Mouse (Mus musculus) liver, embryonic 14.5 days (tissue): ENCODE measurements around the gene Btbd11. TPM values are rescaled to one million over a fixed set of nuclear protein-coding genes. Genes with fewer than 3 reads are reported as not detected.
A peak's percentile ranks its signal among the peaks of the same experiment; 100 is the strongest.

Experiments used
- ATAC-seq: fragments of 200-750 bp; cut with Nextera tagmentation; 2 replicates; pipeline ENCODE4 v1.8.0; 2017; ENCODE audit warnings: moderate number of reproducible peaks, mild to moderate bottlenecking, moderate library complexity; ENCODE audit not compliant: insufficient read depth
- DNase-seq, 3 experiments: peaks; one replicate each; pipeline ENCODE4 v3.0.0-alpha.2; 2012 to 2013; ENCODE audit warnings: low read depth in 3 of 3, low spot score in 3 of 3
- H3K27ac ChIP-seq: fragments of 300-500 bp; sonication (generic); 2 replicates; pipeline ENCODE4 v1.5.1; 2014; ENCODE audit warnings: moderate library complexity, mild to moderate bottlenecking, control low read depth, inconsistent platforms
- H3K27me3 ChIP-seq: fragments of 300-500 bp; sonication (generic); 2 replicates; pipeline ENCODE4 v1.6.1; 2014; ENCODE audit warnings: mild to moderate bottlenecking, low read length, moderate library complexity; ENCODE audit not compliant: control insufficient read depth, insufficient read depth
- H3K36me3 ChIP-seq: fragments of 300-500 bp; sonication (generic); replicated peaks from 2 replicates; pipeline ENCODE4 v1.6.1; 2014; ENCODE audit warnings: low read depth; ENCODE audit not compliant: control insufficient read depth, insufficient read depth
- H3K4me1 ChIP-seq, 2 experiments: fragments of 200-500 bp in 1 of 2; fragments of 300-500 bp in 1 of 2; sonication (generic) in 1 of 2; replicated peaks; 2 replicates each; pipeline ENCODE4 v1.6.1; 2012 to 2014; ENCODE audit warnings: antibody characterized with exemption in 1 of 2, inconsistent platforms in 1 of 2, low read length in 1 of 2; ENCODE audit not compliant: control insufficient read depth in 2 of 2, insufficient read depth in 2 of 2
- H3K4me2 ChIP-seq: fragments of 300-500 bp; sonication (generic); 2 replicates; pipeline ENCODE4 v1.6.1; 2014; ENCODE audit warnings: low read depth, mild to moderate bottlenecking, control low read depth, moderate library complexity
- H3K4me3 ChIP-seq, 2 experiments: fragments of 200-500 bp in 1 of 2; fragments of 300-500 bp in 1 of 2; sonication (generic) in 1 of 2; 2 replicates each; pipeline ENCODE4 v1.5.1; 2012 to 2014; ENCODE audit warnings: low read depth in 2 of 2, low read length in 2 of 2, mild to moderate bottlenecking in 2 of 2, control low read depth in 1 of 2, inconsistent platforms in 1 of 2, moderate library complexity in 1 of 2; ENCODE audit not compliant: insufficient read depth in 1 of 2
- H3K9ac ChIP-seq: fragments of 300-500 bp; sonication (generic); replicated peaks from 2 replicates; pipeline ENCODE4 v1.6.1; 2014; ENCODE audit warnings: mild to moderate bottlenecking, control low read depth, moderate library complexity
- H3K9me3 ChIP-seq: fragments of 300-500 bp; sonication (generic); 2 replicates; pipeline ENCODE4 v1.6.1; 2016; ENCODE audit warnings: low read length, mixed read lengths; ENCODE audit not compliant: control insufficient read depth
- CTCF ChIP-seq: IDR thresholded peaks from 2 replicates; pipeline ENCODE4 v1.5.1; 2016; ENCODE audit warnings: antibody characterized with exemption, low read depth, control low read depth
- EP300 ChIP-seq: IDR thresholded peaks from 2 replicates; pipeline ENCODE4 v1.6.1; 2016; ENCODE audit warnings: antibody characterized with exemption, low read depth
- WGBS: fragments of 180-500 bp; shearing (Covaris S2); extraction: QIAGEN DNeasy Blood & Tissue Kit; methylation state at CpG from one replicate; pipeline ENCODE4 v1.1.7; 2014; ENCODE audit not compliant: insufficient replicate concordance; 5-methylcytosine and 5-hydroxymethylcytosine counted together
- polyA plus RNA-seq, 2 experiments: library from polyadenylated mRNA; depleted of rRNA in 1 of 2; stranded (reverse) in 1 of 2; unstranded in 1 of 2; fragments of >200 nt; fragmentation: Nextera tagmentation in 1 of 2; extraction: Ambion mirVana in 1 of 2; gene quantifications; 2 replicates each; pipeline versions ENCODE4 v1.2.1 to v1.2.3; 2012 to 2014

Btbd11 gene
- polyA plus RNA-seq, 2 experiments: 0.22 to 0.32 TPM

DNA sequence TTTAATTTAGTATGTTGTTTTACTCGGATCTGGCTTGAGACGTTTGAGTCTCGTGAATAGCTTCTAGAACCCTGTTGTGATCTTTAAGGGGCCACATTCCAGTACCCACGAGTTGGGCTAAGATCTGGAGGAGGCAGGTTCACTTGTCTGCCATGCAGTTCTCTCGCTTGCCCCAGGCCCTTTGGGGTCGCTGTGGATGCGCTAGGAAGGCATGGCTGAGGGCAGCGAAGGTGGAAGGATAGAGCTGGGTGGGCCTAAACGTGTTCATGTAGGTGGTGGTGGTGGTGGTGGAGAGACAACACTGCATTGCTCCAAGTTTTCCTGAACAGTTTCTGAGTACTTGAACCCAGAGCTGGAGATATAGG, 2.1 kb downstream of the Btbd11 start:
- no peak overlapping the region for H3K4me3 ChIP-seq
- no peaks in the 10 kb centered on the region for H3K9me3 ChIP-seq
- no peaks in the 10 kb centered on the region for H3K4me1 ChIP-seq
- H3K9ac ChIP-seq: no peak overlapping the region
- peaks cover 28% of the 10 kb centered on the region for H3K27me3 ChIP-seq
- 2% methylated on average over 9 of the region's 9 CpGs for WGBS
- ATAC-seq (no peak), DNase-seq (no peak)
- TF ChIP-seq EP300 (no peak), CTCF (peak; percentile 50)
- H3K27ac ChIP-seq: no peak overlapping the region
- no peaks in the 10 kb centered on the region for H3K36me3 ChIP-seq
- no peak overlapping the region for H3K4me2 ChIP-seq

DNA sequence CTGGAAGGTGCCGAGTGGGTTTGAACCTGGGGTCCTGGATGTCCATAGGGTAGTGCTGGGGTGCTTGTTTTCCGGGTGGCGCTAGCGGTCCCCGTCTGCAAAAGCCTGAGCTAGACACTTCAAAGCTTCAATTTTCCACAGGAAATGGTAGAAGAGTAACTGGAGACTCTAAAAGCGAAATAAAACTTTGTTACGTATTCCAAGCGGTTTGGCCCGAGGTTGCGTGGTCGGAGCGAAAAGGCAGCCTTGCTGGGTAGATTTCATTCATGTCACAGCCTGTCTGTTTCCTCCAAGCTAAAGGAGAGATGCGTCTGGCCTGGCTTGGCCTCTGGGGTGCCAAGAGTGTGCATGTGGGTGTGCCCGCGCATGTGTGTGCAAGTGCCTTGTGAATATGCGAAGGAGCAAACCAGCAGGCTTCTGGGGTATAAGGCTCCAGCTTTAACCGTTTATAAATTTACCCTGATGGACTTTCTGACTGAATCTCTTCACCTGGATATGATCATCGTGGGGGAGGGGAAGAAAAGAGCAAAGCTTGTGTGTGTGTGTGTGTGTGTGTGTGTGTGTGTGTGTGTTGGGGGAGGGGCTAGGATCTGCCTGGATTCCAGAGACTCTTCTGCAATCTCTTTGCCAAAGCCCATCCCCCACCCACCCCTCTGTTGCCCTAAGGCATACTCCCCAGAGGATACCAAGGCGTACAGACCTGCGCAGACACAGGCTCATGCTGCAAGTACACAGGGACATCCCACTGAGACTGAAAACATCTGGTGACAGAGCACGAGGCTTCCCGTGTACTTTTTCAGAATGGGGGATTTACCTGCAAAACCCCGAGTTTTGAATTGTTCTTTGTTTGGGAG, 2.9 kb downstream of the Btbd11 start:
- DNase-seq: no peak
- ATAC-seq: no peak
- H3K27ac ChIP-seq: no peak overlapping the region
- no peak overlapping the region for H3K4me2 ChIP-seq
- no peaks in the 10 kb centered on the region for H3K36me3 ChIP-seq
- 52% methylated on average over 23 of the region's 23 CpGs for WGBS
- no peak overlapping the region for H3K9ac ChIP-seq
- H3K4me1 ChIP-seq: no peaks in the 10 kb centered on the region
- H3K4me3 ChIP-seq: no peak overlapping the region
- H3K9me3 ChIP-seq: no peaks in the 10 kb centered on the region
- TF ChIP-seq CTCF: no peak
- H3K27me3 ChIP-seq: peaks cover 28% of the 10 kb centered on the region

GRCm38 (mm10) chr10:85393016-85393415, 6.4 kb downstream of the Btbd11 start:
- H3K9ac ChIP-seq: no peak overlapping the region
- TF ChIP-seq EP300 (no peak), CTCF (no peak)
- ATAC-seq (no peak), DNase-seq (no peak)
- H3K4me1 ChIP-seq: no peaks in the 10 kb centered on the region
- no peaks in the 10 kb centered on the region for H3K9me3 ChIP-seq
- no peak overlapping the region for H3K4me2 ChIP-seq
- H3K36me3 ChIP-seq: no peaks in the 10 kb centered on the region
- no peak overlapping the region for H3K27ac ChIP-seq
- WGBS: 43% methylated on average over 6 of the region's 6 CpGs
- H3K4me3 ChIP-seq: no peak overlapping the region
- H3K27me3 ChIP-seq: peaks cover 13% of the 10 kb centered on the region

DNA sequence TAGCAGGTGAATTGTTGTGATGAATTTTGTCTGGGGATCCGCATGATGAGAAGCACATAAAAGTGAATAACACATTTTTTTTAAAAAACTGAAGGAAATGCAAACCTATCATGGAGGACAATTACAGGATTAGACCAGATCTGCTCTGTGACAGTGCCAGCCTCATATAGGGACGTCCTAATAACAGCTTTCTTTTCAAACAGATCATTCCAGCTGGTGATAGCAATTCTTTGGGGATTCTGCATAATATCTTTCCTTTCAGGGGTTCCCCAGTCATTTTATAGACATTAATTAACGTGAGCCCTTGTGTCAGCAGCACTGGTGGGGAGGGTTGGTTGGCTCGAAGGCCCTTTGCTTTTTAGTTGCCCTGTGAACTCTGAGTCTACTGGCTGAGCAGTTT, 7.9 kb downstream of the Btbd11 start:
- 47% methylated on average over 4 of the region's 4 CpGs for WGBS
- no peak overlapping the region for H3K4me2 ChIP-seq
- H3K4me1 ChIP-seq: no peaks in the 10 kb centered on the region
- TF ChIP-seq CTCF: no peak
- TF ChIP-seq EP300: no peak
- ATAC-seq: no peak
- H3K4me3 ChIP-seq: no peak overlapping the region
- no peak overlapping the region for H3K9ac ChIP-seq
- no peaks in the 10 kb centered on the region for H3K9me3 ChIP-seq
- H3K27ac ChIP-seq: no peak overlapping the region
- H3K36me3 ChIP-seq: no peaks in the 10 kb centered on the region
- H3K27me3 ChIP-seq: no peaks in the 10 kb centered on the region
- no peak for DNase-seq

- Histone ChIP-seq H3K4me1 (no peaks in the 10 kb centered on the region), H3K4me2 (no peak overlapping the region), H3K36me3 (no peaks in the 10 kb centered on the region), H3K27ac (no peak overlapping the region), H3K9ac (no peak overlapping the region), H3K9me3 (no peaks in the 10 kb centered on the region), H3K27me3 (no peaks in the 10 kb centered on the region), H3K4me3 (no peak overlapping the region)
- no peak for TF ChIP-seq CTCF
- TF ChIP-seq EP300: no peak
- ATAC-seq: no peak
- 63% methylated on average over 3 of the region's 3 CpGs for WGBS
- DNase-seq: no peak
These were observed 24.5 kb downstream of the Btbd11 start for GRCm38 (mm10) chr10:85411120-85411519.
